Mouse (Mus musculus): ENCODE measurements around the gene Epn1.
"Not testable (repeated sequence)": the region's sequence is repeated elsewhere in the genome, so short reads cannot be mapped to it uniquely, and the experiment has no call there.

Gene Epn1

GRCm38 (mm10) chr7:5058631-5059030 is 21.4 kb upstream of the Epn1 start:
- no peak for DNase-seq (ENCODE audit: low spot score in 2 of 2)

- DNase-seq (ENCODE audit: low spot score in 2 of 2): no peak
Measured at GRCm38 (mm10) chr7:5059421-5059820, 20.6 kb upstream of the Epn1 start.

- peak; percentile 73 to 76 for DNase-seq (ENCODE audit: low spot score in 2 of 2)
Measured at GRCm38 (mm10) chr7:5060239-5060731, 19.8 kb upstream of the Epn1 start.

GRCm38 (mm10) chr7:5060944-5061773 is 18.9 kb upstream of the Epn1 start:
- peak; percentile 97 for DNase-seq (ENCODE audit: low spot score in 2 of 2)

GRCm38 (mm10) chr7:5061774-5062359 is 18.2 kb upstream of the Epn1 start, which contains the start of gene U2af2:
U2af2 (plus strand) TSS chr7:5062143.
- peak; percentile 90 to 92 for DNase-seq (ENCODE audit: low spot score in 2 of 2)

GRCm38 (mm10) chr7:5062360-5063001 is 17.6 kb upstream of the Epn1 start:
- no peak for DNase-seq (ENCODE audit: low spot score in 2 of 2)

- no peak for DNase-seq (ENCODE audit: low spot score in 2 of 2)
Measured at GRCm38 (mm10) chr7:5064886-5065285, 15.1 kb upstream of the Epn1 start.

- DNase-seq (ENCODE audit: low spot score in 2 of 2): no peak
Measured at GRCm38 (mm10) chr7:5073586-5073985, 6.4 kb upstream of the Epn1 start.

GRCm38 (mm10) chr7:5074984-5075383 is 5.1 kb upstream of the Epn1 start:
- DNase-seq (ENCODE audit: low spot score in 2 of 2): no peak

- no peak for DNase-seq (ENCODE audit: low spot score in 2 of 2)
Measured at GRCm38 (mm10) chr7:5076931-5077330, 3.1 kb upstream of the Epn1 start.

GRCm38 (mm10) chr7:5079365-5080009 is 548 bp upstream of the Epn1 start:
- not testable (repeated sequence) for DNase-seq (ENCODE audit: low spot score in 2 of 2)

- no peak for DNase-seq (ENCODE audit: low spot score in 2 of 2)
Measured at GRCm38 (mm10) chr7:5080815-5081214, 780 bp downstream of the Epn1 start.

GRCm38 (mm10) chr7:5081241-5081640 is 1.2 kb downstream of the Epn1 start:
- DNase-seq (ENCODE audit: low spot score in 2 of 2): no peak

GRCm38 (mm10) chr7:5081939-5082338 is 1.9 kb downstream of the Epn1 start:
- DNase-seq (ENCODE audit: low spot score in 2 of 2): no peak

GRCm38 (mm10) chr7:5083325-5084105 is 3.5 kb downstream of the Epn1 start:
- DNase-seq (ENCODE audit: low spot score in 2 of 2): no peak

GRCm38 (mm10) chr7:5085512-5085911 is 5.5 kb downstream of the Epn1 start:
- no peak for DNase-seq (ENCODE audit: low spot score in 2 of 2)

GRCm38 (mm10) chr7:5086921-5087440 is 6.9 kb downstream of the Epn1 start:
- DNase-seq (ENCODE audit: low spot score in 2 of 2): no peak

GRCm38 (mm10) chr7:5087886-5088285 is 7.9 kb downstream of the Epn1 start:
- DNase-seq (ENCODE audit: low spot score in 2 of 2): no peak

GRCm38 (mm10) chr7:5089853-5090252 is 9.8 kb downstream of the Epn1 start:
- peak; percentile 53 to 73 for DNase-seq (ENCODE audit: low spot score in 2 of 2)

GRCm38 (mm10) chr7:5091008-5091728 is 11.1 kb downstream of the Epn1 start:
- peak; percentile 49 to 69 for DNase-seq (ENCODE audit: low spot score in 2 of 2)

All from right cerebral cortex, postnatal 36 days (tissue).